Mouse (Mus musculus): Measurements from ENCODE around the gene Rhbdl3. TPM values are rescaled to one million over a fixed set of nuclear protein-coding genes. Genes with fewer than 3 reads are reported as not detected.

Gene Rhbdl3
- 6.3 and 6.8 TPM in 2 replicates for polyA plus RNA-seq (2015; fragmentation: Nextera tagmentation; extraction: Ambion mirVana)

DNA sequence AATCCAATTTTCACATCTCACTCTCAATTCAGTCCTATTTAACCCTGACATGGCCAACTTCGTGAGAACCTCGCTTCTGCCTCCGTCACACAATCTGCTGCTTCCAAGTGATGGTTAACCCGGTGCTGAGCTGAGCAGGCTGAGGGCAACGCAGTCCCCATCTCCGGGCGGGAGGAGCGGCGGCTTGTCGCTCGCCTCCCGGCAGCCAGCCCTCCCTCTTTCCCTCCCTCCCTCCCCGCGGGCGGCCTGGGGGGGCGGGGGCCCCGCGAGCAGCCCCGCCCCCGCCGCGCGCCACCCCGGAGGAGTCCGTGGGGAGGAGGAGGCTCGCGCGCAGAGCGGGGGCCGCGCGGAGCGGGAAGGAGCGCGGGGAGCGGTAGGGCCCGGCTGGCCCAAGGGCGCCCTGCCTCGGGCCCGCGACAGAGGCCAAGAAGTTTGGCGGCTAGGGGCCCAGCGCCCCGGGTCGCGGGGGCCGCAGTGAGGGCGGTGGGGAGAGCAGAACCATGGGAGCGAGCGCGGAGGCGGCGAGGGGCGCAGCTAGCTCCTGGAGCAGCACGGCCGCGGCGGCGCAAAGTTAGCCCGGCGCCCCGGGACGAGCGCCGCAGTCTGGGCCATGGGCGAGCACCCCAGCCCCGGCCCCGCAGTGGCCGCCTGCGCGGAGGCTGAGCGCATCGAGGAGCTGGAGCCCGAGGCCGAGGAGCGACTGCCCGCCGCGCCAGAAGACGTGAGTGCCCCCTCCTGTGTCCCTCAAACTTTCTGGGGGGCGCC, at the start of gene Rhbdl3:
Gene Rhbdl3, plus strand, starts transcription at position 362 of the 765 bp plus-strand sequence.
- DNase-seq (ENCODE audit: low spot score), result peak; percentile 28

DNA sequence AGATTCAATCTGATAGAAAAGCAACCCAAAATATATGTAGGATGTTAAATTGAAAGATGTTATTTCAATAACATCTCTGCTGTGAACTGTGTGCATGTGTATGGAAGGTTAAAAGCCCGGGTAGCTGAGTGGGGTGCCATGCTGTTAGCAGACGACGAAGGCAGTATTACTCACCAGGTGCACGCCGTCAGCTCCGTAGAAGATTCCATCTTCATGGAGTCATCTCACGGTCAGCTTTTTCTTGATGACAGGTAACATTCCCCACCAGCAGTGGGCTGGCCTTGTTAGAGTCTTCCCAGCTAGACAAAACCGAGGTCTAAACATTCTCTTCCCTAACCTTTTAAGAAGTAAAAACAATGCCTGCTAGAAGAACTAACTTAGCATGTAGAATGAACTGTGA, 36.6 kb upstream of the Rhbdl3 start:
- no peak for DNase-seq (ENCODE audit: low spot score)

DNA sequence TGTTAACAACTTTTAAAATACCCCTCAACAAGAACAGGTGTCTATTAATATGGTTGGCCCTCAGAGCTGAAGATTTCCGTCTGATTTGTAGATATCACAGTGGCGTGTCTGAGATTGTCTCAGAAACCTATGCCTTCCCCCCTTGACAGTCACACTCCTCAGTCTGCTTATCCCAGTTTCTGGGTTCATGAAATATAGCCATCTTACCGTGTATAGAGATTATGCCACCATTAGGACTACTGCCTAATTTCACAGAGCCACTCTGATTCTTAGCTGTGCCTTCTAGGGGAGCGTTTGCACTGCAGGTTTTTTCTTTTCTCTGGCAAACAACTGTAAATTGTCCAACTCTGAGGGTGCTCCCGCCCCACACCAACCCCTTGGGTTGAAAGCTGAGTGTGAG, 29.6 kb upstream of the Rhbdl3 start:
- DNase-seq (ENCODE audit: low spot score), result no peak

DNA sequence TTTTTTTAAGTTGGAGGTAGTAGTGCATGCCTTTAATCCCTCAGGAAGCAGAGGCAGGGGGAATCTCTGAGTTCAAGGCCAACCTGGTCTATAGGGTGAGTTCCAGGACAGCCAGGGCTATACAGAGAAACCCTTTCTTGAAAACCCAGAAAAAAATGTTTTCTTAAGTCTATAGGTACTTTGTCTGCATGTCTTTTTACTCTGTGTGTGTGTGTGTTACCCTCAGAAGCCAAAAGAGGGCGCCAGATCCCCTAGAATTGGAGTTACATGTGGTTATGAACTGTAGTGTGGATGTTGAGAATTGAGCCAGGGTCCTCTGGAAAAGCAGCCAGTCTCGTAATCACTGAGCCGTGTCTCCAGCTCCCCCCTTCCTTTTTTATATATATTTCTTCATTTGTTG, 25.7 kb upstream of the Rhbdl3 start:
- no peak for DNase-seq (ENCODE audit: low spot score)

DNA sequence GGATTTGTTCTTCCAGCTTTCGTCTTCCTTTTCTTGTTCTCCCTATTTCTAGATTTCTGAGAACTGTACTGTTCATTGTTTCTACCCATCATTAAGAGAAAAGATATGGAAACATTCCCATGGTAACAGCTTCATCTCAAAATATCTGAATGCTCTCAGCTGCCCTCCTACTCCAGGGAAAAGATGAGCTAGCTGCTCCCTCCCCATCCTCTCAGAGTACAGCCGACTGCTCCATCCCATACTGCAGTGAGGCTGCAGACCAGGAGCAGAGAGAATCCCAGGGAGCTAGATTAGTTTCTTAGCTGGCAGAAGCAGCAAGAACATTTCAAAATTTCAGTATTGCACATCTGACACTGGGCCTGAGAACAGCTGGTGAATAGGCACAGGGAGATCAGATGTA, 22.7 kb upstream of the Rhbdl3 start:
- DNase-seq (ENCODE audit: low spot score), result no peak

DNA sequence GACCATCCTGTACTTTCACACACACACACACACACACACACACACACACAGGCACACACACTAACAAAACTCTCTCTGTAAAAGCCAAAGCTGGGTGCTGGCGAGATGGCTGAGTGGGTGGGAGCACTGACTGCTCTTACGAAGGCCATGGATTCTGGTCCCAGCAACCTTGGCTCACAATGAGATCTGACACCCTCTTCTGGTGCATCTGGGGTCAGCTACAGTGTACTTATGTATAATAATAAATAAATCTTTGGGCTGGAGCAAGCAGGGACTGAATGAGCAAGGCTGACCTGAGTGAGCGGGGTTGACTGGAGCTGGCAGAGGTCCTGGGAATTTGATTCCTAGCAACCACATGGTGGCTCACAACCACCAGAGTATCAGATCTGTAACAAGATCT, 16.9 kb upstream of the Rhbdl3 start:
- no peak for DNase-seq (ENCODE audit: low spot score)

DNA sequence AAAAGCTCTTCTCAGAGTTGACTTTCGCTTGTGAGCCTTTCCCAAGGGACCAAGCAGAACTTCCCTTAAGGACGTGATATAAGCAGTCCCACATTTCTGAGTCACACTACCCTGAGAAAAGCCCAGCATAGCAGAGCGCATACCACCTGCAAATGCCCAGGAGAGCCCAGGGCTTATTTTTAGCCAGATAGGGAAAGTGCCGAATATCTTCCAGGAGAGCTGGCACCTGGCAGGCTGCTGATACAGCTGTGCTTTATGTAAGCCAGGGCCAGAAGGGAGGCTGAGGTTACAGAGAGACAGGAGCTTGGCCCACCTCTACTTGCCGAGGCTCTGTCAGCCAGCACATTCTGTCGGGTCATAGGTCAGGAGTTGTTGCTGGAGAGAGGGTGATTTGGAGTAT, 16.1 kb upstream of the Rhbdl3 start:
- DNase-seq (ENCODE audit: low spot score), result no peak

DNA sequence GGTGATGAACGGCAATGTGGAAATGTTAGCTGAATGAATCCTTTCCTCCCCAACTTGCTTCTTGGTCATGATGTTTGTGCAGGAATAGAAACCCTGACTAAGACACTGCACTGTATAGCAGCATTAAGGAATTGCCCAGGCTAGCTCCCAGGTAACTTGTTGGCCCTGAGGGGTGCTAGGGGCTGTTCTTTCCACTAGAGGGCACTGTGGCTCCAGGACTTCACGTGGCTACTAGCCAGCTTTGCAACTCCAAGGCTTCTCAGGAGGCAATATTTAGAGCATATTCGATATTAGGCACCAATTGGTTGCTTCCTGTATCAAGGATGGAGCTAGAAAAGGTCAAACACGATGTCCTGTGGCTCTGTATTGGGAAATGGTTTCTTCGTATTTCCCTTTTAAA, 13.6 kb upstream of the Rhbdl3 start:
- peak; percentile 66 for DNase-seq (ENCODE audit: low spot score)

DNA sequence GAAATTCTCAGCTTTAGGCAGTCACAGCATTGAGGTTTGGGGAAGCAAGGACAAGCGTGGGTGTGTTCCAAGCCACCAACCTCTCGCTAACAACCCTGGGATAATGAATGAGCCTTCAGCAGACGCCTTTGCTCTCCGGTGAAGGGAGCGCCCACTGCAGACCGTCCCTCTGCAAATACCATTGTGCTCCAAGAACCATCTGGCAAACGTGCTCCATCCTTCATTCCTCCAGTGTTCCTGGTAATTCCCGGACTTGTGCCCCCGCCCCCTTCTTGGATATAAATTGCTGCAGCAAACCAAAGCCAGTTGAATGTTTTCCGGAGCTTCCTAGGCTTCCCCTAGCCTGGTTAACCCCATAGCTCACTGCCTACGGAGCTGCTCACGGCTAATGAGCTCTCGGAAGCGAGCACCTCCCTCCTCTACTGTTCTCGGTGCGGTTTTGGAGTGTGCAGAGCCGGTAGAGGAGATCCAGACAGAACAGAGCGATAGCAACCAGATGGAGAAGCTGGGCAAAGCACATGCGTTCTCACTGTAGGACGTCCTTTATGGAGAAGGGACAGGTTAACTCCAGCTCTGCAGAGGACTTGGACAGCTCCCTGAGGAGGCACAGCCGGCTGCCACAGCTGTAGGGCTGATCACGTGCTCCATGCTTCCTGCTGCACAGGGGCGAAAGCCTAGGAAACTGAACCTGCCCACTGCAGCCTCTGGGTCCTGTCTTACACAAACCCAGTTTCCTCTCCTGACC, 10.8 kb upstream of the Rhbdl3 start:
- DNase-seq (ENCODE audit: low spot score), result peak; percentile 21

DNA sequence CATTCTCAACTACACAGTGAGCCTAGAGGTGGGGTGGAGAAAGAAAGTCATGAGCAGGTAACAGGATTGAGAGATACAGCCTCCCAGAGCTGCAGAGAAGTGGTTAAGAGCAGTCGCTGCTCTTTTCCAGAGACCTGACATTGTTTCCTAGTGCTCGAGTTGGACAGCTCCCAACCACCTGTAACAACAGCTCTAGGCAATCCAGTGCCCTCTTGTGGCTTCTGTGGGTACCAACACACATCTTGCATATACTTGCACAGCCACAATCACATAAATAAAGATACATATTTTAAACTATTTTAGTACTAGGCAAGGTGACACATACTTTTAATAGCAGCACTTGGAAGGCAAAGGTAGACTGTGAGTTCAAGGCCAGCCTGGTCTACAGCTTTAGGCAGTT, 9.7 kb upstream of the Rhbdl3 start:
- DNase-seq (ENCODE audit: low spot score), result no peak

DNA sequence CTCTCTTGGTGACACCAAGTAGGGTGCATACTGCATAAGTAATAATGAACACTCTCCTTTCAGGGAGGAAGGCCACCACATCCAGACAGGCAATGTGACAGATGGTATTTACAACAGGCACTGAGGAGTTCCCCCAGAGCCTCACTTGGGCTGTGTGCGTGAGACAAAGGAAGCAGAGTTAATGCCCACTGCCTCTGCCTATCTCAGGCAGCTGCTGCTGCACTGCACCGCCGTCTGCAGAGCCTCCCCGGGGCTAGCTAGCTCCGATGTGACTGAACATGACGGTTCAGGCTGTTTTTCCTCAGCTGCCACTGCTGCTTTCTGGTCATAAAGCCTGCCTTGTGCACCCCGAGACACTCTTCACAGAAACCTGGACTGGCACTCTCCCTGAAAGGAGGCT, 8.2 kb upstream of the Rhbdl3 start:
- no peak for DNase-seq (ENCODE audit: low spot score)

DNA sequence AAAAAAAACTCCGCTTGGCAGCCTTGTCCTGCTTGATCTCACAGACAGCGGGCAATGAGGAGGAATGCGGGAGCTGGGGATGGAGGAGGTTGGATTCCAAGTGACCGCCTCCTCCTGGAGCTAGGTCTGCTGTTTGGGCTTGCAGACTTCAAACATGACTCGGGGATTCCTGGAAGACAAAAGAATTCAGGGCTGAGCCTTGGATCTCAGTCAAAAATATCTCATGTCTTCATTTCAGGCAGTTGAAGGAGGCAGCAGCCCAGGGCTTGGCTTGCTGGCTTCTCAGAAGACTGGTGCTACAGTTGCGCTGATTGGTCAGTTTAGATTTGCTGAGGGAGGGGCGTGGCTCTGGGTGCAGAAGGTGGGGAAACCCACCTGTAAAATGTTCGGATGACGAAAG, 5.6 kb upstream of the Rhbdl3 start:
- DNase-seq (ENCODE audit: low spot score), result no peak

DNA sequence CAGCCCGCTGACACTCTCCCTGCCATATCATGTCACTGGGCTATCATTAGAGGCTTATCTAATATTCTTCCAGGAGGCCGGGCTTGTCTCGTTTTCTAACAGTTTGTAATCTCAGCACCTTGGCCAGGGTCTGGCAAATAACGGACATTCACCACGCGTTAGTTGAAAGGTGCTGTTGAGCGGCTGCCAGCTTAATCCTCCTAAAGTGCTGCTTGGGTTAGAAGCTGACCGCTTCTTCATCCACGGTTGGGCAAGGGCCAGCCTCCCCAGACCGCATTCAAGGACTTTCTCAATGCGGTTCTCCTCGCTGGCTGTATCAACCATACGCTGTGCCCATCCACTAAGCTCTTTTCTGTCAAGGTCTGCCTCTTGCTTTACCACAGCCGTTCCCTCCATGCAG, 4.9 kb upstream of the Rhbdl3 start:
- DNase-seq (ENCODE audit: low spot score), result no peak

DNA sequence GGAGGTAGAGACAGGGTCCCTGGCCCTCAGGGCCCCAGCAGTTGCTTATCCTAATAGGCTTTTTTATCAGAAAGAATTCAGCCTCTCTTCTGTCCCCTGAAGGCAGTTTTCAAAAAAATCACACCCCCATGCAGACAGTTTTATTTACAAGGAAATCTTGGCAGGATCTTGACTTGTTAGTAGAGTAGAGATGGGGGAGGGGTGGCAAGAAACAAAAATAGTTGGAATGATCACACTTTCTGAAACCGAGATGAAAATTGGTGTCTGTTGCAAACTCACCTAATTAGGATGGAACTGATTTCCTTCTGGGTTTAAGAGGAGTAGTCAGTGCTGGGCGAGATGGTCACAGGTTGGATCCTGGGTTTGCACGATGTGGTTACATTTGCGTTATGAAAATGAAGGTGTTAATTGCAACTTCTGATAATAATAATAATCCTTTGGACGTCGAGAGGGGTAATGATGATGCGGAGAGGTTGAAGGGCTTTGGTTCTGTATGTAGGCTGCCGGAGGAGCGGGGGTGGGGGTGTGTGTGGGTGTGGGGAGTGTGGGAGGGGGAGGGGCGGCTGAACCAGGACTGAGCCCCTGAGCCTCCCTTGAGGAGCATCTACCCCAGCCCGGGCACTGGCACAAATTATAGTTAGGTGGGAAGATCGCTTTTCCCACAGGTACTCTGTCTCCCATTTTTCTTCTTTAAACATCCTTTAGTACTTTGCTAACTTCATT, 1.0 kb upstream of the Rhbdl3 start:
- no peak for DNase-seq (ENCODE audit: low spot score)

DNA sequence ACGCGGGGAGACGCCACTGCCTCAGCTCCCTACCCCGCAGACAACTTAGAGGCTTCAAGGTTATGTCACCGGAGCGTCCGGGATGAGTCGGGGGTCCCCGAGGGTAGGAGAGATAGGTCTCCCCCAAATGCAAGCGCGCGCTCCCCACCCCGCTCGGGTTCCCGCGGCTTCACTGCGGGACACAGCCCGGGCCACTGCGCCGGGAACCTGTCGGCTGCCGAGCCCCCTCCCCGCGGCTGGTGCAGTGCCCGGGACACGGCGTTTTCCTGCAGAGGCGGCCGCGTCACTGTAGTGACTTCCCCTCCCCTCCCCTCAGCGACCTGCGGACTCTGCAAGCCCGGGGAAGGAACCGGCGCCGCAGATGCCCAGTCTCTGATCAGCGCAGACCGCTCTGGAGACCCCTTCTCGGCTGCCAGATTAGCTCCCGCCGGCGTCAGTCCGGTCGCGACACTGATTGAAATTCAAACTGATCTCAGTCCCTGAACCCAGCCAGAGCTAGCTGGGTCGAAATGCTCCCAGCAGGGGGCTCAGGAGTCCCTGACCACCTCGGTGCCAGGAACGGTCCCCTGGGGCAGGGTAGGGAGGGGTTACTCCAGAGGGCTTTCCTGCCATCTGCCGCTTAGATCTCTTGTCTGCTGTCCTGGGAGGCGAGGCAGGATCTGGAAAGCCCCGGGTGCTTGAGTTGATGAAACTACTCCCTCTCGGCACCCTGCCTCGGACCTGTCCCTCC, 769 bp downstream of the Rhbdl3 start:
- DNase-seq (ENCODE audit: low spot score), result peak; percentile 18

DNA sequence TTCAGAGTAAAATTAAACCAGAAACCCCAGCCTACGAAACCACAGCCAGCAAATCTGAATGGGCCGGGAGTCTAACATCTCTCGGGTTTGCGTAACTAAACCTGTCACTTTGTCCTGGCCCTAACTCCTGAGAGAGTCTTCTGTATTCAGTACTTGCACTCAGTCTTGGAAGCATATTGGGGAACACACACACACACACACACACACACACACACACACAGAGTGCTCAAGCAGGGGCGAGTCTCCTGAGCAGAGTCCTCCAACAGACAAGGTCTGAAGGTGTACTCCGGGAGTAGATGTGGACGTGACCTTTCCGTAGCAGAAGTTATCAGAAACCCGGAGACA, 1.3 kb downstream of the Rhbdl3 start:
- no peak for DNase-seq (ENCODE audit: low spot score)

DNA sequence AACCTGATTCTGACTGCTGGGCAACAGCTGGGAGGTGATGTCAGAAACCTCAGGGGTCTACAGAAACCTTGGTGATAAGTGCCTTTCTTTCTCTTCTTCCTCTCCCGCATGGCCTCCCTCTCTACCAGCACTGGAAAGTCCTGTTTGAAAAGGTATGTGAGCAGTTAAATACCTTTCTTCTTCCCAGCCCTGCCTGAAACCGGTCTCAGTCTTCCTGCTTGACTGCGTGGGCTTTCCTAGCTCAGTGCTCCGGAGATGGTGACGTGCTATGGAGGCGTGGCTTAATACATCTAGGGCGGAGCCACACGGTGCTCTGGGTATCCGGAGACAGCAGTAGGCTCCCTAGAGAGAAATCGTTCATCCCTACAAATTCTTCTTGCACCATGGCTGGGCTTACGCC, 1.8 kb downstream of the Rhbdl3 start:
- DNase-seq (ENCODE audit: low spot score), result peak; percentile 77

DNA sequence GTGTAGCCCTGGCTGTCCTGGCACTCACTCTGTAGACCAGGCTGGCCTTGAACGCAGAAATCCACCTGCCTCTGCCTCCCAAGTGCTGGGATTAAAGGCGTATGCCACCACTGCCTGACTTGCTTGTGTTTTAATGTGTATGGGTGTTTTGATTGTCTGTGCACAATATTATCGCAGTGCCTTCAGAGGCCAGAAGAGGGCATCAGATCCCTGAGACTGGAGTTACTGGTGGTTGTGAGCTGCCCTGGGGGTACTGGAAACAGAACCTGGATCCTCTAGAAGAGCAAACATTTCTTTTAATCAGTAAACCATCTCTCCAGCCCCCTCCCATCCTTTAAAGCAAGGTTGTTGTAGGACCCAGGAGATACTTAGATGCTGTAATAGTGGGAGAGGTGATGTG, 3.0 kb downstream of the Rhbdl3 start:
- no peak for DNase-seq (ENCODE audit: low spot score)

DNA sequence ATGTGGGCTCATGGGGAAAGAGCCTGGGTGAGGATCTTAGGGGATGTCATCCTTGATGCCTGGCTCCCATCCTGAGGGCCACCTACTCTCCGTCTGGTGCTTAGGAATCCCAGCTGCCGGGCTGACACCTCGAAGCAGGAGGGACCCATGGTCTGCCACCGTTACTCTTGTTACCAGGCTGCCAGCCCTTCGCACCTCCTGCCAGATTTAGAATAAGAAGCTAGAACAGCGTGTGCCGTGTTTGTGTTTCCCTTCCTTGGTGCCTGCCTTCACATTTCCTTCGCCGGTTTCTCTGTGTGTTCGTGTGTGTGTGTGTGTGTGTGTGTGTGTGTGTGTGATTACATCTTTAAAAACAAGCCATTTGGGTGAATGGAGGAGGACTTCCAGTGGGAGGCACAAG, 4.1 kb downstream of the Rhbdl3 start:
- no peak for DNase-seq (ENCODE audit: low spot score)

DNA sequence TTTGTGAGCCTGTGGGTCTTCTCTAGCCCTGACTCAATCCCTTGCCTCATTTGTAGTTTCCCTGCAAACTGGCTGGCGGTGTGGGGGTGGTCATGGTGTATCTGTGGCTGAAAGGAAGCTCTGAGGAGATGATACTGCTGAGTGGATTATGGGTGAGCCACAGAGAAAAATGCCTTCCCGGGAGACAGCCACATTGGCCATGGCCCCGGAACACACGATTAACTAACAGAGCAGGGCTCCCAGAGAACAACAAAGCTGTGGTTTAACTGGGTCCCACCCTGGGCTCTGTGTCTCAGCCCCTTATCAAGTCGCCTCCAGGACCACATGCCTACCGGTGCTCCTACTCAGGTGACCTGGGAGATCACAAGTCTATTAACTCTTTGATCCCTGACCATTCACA, 7.8 kb downstream of the Rhbdl3 start:
- DNase-seq (ENCODE audit: low spot score), result no peak

DNA sequence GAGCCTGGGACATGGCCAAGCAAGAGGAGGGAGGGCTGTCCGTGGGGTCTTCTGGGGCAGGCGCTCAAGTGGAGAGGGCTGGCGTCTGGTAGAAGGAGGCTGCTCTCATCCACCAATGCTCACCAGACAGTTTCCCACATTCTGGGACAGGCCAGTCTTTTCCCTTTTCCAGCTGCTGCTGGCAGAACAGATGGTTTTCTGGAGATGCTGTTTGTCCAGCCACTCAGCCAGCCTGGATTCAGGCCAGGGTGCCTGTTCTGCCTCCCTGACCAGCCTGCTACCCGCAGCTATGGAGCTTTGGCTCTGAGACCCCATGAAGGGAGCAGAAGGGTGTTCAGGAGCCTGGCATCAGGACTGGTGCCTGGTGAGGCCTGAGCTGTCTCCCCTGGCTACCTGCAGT, 10.6 kb downstream of the Rhbdl3 start:
- no peak for DNase-seq (ENCODE audit: low spot score)

DNA sequence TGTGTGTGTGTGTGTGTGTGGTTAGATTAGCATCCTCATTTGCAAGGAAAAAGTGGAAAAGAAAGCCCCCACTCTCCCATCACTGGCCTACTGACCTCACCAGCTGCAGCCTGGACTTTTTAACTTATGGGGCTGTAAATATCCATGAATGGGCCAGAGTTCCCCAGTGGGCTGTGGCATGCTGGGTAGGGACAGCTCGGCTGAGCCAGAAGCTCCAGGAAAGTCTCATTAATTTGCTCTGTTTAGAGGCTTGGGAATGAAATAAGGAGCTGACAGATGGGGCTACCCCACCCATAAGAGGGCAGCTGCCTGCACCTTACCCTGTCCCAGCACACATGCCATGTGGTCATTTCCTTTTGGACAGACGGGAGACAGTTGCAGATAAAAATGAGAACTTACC, 11.3 kb downstream of the Rhbdl3 start:
- DNase-seq (ENCODE audit: low spot score), result no peak
